Mouse (Mus musculus) heart, postnatal 14 days (tissue): ENCODE results near the gene Tet2. TPM values are rescaled to one million over a fixed set of nuclear protein-coding genes. Genes with fewer than 3 reads are reported as not detected.

ENCODE experiments used
- DNase-seq, 2 experiments: peaks; one replicate each; pipeline ENCODE4 v3.0.0; 2021 to 2022
- intact Hi-C: fragments of 180-260 bp; cut with DNase I; formaldehyde crosslinking; loops from one replicate; pipeline ENCODE4 v1.15.1; 2025
- microRNA-seq, 2 experiments: library from miRNA; unstranded; fragments of <30 nt; microRNA quantifications; one replicate each; pipeline ENCODE4 v1.2.0; 2021 to 2022
- total RNA-seq, 2 experiments: library from RNA; stranded (reverse); gene quantifications; 2 replicates each; pipeline ENCODE4 v1.2.3; 2021

The Tet2 gene
- total RNA-seq, 2 experiments from 2014 or later, result 32.3 to 36.3 TPM

DNA sequence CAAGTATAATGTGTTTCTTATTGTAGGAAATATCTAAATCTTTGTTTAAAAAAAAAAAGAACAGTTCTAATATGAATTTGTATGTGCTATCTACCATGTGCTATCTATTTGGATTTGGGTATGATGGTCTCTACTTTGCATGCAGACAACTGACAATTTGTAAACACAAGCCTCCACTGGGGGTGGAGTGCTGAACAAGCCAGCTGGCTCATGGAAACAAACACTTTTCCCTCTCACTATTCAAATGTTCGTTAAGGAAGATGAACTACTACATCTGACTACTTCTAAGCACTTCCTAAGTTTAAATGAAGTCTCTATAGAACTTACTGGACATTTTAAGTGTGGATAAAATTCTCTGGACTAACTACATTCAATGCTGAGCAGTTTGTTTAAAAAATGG, 71.2 kb downstream of the Tet2 start:
- no peak for DNase-seq
- intact Hi-C loops, result loop anchor here (10.0 kb wide), 1 partner anchor 139 kb away; no protein-coding TSS in a partner anchor

DNA sequence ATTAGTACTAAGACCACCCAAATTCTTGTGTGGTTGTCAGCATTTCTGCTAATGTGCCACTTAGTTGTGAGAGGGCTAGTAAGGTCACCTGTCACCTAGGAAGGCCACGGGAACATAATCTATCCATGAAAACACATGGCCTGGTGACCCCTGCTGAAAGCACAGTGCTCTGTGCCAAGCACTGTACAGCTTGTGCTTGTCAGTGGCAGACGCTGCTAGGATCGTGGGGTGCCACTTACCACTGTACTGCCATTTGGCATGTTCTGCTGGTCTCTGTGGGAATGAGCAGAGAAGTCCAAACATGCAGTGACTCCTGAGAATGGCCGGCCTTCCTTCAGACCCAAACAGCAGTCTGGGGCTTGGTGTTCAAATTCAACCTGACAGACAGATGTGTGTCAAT, 73.8 kb downstream of the Tet2 start:
- no peak for DNase-seq
- intact Hi-C loops, result loop anchor here (10.0 kb wide), 1 partner anchor 136 kb away; no protein-coding TSS in a partner anchor

DNA sequence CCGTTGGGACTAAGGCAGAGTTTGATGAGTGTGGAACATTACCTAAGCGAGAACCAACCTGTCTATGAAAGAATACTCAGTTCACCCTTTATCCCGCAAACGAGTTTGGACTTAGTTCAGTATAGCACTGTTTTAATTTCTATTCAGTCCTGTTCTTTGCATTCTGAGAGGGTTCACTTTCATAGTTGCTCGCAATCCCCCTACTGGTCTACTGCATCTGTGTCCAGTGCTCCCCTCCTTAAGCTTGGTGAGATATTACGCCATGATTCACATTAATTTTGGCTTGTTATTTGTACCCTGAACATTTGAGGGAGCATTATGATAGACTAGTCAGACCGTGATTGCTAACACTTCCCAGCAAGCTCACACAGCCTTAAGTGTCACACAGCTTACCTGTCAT, 76.1 kb downstream of the Tet2 start:
- DNase-seq, result no peak
- intact Hi-C loops, result no loop called here

DNA sequence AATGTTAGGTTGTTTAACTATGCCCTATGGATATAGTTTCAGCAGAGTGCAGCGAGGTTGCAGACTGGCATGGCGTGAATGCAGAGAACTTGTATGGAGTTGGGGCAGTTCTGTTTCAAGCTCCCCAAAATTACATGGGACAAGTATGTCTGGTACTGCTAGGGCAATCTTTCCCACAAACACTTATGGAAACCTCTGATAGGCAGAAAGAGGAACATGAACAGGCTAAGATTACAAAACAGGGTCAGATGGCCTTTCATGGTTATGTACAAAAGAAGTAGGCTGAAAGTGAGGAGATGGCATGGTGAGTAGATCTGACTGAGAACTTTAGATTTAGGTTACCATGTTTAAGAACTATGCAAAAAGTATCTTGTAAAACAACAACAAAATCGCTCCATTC, 81.7 kb downstream of the Tet2 start:
- DNase-seq, result no peak
- intact Hi-C loops, result no loop called here

DNA sequence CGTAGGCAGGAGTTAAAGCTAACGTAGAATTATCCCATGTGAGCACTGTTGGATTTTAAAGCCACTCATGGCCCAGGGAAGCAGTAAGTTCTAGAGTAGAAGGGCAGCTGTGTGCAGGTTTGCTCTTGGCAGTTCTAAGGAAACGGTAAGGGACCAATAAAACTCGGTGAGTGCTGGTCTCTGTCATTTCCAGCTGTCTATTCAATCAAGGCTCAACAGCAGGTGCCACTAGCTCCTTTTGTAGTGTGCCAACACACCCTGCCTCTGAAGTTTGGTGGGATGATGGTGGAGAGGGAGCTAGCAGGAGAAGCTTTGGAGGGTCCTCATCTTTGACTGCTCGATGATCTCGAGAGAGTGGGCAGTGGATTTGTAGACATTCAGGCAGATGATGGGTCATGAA, 82.5 kb downstream of the Tet2 start:
- no peak for DNase-seq
- intact Hi-C loops, result no loop called here

DNA sequence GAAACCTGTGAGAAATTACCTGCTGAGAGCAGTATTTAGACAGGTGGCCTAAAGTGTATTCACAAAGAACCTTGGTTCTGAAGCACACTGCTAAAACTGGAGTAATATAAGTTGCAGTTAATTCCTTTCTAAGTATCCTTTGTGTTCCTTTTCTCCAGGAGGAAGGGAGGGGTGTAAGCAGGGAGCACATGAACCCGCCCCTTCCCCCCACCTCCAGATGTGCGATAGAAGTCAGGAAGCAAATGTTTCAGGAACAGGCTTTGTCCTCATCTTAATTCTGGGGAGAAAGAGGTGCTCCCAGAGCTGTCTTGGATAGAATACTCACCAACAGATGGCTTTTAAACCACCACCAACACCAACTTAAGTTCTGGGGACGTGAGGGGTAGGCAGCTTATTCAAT, 82.9 kb downstream of the Tet2 start:
- no peak for DNase-seq
- intact Hi-C loops, result no loop called here

DNA sequence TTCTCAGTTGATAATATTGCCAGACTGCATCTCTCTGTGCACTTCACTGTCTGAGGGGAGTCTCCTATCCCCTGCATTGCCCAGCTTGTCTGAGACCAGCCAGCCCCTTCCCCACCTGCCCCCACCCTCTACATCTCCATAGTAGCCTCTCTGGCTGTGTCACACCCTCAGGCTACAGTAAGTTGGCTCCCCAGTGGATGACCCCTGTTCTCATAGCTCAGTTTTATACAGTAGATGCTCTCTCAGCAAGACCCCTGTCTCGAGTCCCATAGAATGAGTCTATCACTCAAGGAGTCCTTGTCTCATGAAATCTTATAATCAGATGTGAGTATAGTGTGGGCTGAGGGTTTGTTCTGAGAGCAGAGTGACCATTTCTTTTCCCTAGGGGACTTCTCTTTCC, 85.8 kb downstream of the Tet2 start:
- intact Hi-C loops, result no loop called here
- DNase-seq, result no peak

DNA sequence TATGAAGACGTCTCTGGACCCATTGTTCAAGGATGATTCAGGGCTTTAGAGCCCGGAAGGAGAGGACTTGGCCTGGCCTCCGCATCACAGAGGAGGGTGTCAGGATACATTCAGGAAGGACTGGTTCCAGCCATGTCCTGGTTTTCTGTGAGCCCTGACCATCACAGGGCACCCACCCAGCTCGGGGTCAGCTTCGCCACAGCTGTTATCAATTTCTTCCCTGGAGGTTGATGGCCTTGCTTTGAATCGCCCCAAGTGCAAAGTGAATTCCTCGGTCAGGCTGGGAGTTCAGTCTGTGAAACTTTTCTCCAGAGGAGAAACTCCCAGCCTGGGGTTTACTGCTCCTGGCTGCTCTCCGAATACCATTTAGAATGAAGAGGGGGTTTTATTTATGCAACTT, 91.0 kb downstream of the Tet2 start:
- no peak for DNase-seq
- intact Hi-C loops, result no loop called here

DNA sequence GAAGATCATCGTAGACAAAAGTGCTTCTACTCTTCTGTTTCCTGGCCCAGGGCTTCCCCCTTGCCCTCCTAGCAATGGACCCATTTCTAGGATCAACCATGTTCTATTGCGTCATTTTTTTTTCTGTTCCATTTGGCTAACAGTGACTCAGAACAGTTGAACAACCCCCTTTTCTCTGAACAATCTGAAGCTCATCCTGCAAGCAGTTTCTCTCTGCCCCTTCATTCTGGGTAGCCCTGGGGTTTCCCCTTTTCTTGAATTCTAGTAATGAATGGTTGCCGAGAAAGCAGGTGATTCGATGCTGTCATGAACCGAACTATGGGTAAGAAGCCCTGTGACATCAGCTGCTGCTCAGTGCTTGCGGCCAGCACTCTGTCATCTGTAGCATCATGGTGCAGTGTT, 108.0 kb downstream of the Tet2 start:
- DNase-seq, result no peak
- intact Hi-C loops, result no loop called here

DNA sequence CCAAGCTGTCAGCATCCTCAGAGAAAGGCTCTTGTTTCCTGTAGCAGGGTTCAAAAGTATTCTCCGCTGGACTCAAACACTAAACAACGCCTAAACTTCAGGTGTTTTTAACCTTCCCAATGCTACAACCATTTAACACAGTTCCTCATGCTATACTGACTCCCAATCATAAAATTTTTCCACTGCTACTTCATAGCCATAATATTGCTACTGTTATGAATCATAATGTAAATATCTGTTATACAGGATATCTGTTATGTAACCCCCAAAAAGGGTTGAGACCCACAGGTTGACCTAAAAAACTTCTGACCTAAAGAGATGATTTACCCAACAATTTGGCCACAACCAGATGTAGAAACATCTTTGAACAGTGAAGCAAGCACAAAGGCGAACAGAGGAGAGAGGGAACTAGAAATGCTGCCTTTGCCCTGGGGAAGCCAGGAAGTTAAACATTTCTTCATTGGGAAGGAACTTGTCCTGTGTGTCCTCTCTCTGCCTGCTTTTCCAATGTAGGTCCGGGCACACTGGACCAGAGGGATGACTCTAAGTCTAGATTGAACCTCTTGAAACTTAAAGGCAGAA, 108.6 kb downstream of the Tet2 start:
- intact Hi-C loops, result no loop called here
- DNase-seq, result no peak

DNA sequence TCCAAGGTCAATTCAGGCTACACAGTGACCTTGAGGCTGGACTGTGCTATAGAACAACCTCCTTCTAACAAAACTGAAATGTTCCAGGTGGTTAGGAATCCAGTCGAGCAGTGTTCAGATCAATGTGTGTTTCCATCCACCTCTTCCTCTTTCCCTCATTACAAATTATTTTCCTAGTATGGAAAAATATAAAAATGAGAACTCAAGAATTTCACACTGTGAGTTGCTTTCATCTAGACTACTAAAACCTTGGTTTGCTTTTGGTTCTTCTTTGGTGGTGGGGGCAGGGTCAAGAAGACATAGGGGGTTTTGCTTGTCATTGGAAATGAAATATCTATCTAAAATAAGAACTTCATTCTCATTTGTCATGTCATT, 109.2 kb downstream of the Tet2 start:
- intact Hi-C loops, result no loop called here
- no peak for DNase-seq

DNA sequence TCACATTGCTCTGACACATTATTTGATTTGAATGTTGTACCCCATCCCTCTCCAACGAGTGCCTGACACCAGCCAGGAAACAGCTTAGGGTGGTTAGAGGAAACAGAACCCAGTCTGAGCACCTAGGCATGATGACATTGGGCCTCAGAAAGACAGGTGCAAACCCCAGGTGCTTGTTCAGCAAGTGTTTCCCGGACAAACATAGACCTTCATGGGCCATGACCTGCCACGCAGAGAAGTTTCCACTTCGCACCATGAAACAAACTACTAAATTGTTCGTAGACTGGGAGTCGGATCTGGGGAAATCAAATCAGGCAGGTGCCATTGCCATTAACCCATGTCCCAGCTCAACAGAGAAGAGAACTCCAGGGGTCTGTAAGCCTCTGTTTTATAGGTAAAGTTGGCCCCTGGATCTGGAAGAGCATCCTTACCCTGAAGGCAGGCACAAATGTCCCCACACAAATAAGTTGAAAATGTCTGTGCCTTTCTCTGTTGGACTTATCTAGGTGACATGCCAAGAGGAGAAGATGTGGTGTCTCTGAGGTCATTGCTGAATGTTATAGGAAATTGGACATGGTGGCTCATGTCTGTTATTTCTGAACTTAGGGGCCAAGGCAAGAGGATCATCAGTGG, 109.7 kb downstream of the Tet2 start:
- DNase-seq, result no peak
- intact Hi-C loops, result no loop called here

DNA sequence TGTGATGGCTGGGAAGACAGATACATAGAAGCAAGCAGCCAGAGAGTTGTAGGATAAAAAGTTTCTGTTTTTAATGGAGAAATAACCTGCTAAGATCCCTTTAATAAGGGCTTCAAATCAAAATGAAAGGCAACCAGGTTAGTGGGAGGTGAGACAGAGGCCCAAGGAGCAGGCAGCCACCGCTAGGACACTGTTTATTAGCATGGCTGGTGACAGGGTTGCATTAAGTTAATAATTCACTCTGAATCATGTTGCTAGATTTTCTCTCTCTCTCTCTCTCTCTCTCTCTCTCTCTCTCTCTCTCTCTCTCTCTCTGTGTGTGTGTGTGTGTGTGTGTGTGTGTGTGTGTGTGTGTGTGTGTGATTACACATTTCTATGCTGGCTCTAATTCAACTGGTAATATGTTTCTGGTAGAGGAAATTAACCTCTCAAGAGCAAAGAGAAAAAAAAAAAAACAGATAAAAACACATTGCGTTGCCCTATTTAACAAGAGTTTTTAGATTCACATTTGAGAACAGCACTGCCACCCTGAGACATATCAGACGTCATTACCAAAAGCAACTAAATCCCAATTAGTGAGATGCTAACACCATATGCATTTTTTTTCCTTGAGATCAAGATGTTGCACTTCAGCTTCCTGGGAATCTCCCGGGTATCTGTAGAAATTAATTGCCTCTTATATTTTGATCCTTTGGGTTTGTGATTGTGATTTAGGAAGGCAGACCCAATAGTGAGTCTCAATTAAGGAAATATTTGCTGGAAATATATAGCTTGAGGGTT, 115.4 kb downstream of the Tet2 start:
- intact Hi-C loops, result no loop called here
- no peak for DNase-seq

DNA sequence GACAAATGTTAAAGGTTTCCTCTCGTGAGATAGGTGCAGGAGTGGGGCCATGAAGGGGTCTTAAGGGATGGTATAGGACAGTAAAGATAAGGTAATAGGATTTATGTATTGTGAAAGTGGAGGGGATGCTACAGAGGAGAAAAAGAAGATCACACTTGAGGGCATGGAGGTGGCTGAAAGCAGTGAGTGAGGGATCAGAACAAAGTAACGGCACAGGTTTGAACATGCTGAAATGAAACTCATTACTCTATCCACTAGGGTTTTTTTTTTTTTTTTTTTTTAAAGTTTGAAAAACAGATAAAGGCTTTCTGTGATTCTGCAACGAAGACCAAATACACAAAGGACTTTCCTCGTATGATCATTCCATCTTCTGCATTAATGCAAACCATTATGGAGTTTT, 116.9 kb downstream of the Tet2 start:
- no peak for DNase-seq
- intact Hi-C loops, result no loop called here

DNA sequence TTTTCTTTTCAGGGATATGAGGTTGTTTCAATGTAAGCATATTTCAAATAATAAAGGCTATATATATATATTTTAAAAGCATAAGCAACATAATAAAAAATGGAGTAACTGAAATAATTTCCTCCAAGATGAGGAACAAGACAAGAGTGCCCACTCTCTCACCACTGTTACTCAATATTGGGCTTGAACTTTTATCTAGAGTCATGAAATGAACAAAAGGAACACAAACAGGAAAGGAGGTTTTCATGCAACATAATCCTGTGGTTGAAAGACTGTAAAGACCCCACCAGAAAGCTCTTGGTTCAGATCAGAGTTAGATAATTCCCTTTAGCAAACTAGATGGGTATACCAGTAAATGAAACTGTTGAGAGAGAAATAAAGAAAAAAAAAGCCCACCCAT, 121.9 kb downstream of the Tet2 start:
- DNase-seq, result no peak
- intact Hi-C loops, result no loop called here

DNA sequence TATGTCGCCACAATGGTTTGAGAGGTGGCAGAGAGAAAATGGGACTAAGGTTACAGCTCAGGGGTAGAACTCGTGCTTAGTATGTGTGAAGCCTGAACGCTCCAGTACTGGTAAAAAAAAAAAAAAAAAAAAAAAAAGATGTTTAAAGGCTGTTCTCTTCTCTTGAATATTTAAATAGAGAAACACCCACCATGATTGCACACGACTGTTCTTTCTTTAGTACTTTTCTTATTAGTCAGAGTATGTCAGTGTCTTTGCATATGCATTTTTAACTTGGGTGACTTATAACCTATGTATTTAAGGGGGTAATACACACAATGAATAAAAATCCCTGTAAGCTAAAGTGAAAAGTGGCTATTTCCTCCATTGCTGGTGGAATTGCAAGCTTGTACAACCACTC, 130.2 kb downstream of the Tet2 start:
- intact Hi-C loops, result no loop called here
- no peak for DNase-seq

Small RNAs within 50 kb of the gene (microRNA-seq; reads per million reads assigned to microRNA genes)
- gene Gm25042, result 0 reads per million in 2 experiments

Other genes with a start within 250 kb of the Tet2 start
- gene Ppa2, start 235.0 kb downstream of the Tet2 start, total RNA-seq, result 100 to 1,000 TPM; 110 to 112 TPM